Mouse (Mus musculus) heart, postnatal 0 days (tissue): ENCODE results near the gene Gm26897. TPM values are rescaled to one million over a fixed set of nuclear protein-coding genes. Genes with fewer than 3 reads are reported as not detected.

ENCODE experiments used
- ATAC-seq: fragments of 200-750 bp; cut with Nextera tagmentation; 2 replicates; pipeline ENCODE4 v1.8.0; 2017; ENCODE audit warnings: low read depth, moderate number of reproducible peaks, moderate library complexity; ENCODE audit not compliant: insufficient read depth
- DNase-seq: peaks from one replicate; pipeline ENCODE4 v3.0.0-alpha.2; 2016; ENCODE audit warnings: low spot score
- H3K27ac ChIP-seq: fragments of 300-500 bp; sonication (generic); 2 replicates; pipeline ENCODE4 v1.5.1; 2014; ENCODE audit warnings: low read depth, mild to moderate bottlenecking
- H3K27me3 ChIP-seq: fragments of 300-500 bp; sonication (generic); 2 replicates; pipeline ENCODE4 v1.6.1; 2014; ENCODE audit warnings: low read length, mixed read lengths; ENCODE audit not compliant: control insufficient read depth, insufficient read depth
- H3K36me3 ChIP-seq: fragments of 300-500 bp; sonication (generic); replicated peaks from 2 replicates; pipeline ENCODE4 v1.6.1; 2014; ENCODE audit warnings: low read length, mixed read lengths; ENCODE audit not compliant: control insufficient read depth, insufficient read depth
- H3K4me1 ChIP-seq: fragments of 300-500 bp; sonication (generic); 2 replicates; pipeline ENCODE4 v1.6.1; 2014; ENCODE audit warnings: antibody characterized with exemption; ENCODE audit not compliant: control insufficient read depth, insufficient read depth
- H3K4me2 ChIP-seq: fragments of 300-500 bp; sonication (generic); 2 replicates; pipeline ENCODE4 v1.6.1; 2014; ENCODE audit warnings: low read depth, mild to moderate bottlenecking, low read length, moderate library complexity
- H3K4me3 ChIP-seq: fragments of 300-500 bp; sonication (generic); 2 replicates; pipeline ENCODE4 v1.5.1; 2014; ENCODE audit warnings: low read depth, low read length
- H3K9ac ChIP-seq: fragments of 300-500 bp; sonication (generic); replicated peaks from 2 replicates; pipeline ENCODE4 v1.6.1; 2014; ENCODE audit warnings: low read depth, low read length, mixed read lengths
- H3K9me3 ChIP-seq: fragments of 300-500 bp; sonication (generic); replicated peaks from 2 replicates; pipeline ENCODE4 v1.6.1; 2016; ENCODE audit warnings: low read length; ENCODE audit not compliant: control insufficient read depth
- CTCF ChIP-seq: IDR thresholded peaks from 2 replicates; pipeline ENCODE4 v1.5.1; 2016; ENCODE audit warnings: antibody characterized with exemption, control low read depth, low read depth
- EP300 ChIP-seq: IDR thresholded peaks from 2 replicates; pipeline ENCODE4 v1.6.1; 2016; ENCODE audit warnings: antibody characterized with exemption, low read depth
- WGBS: fragments of 180-500 bp; shearing (Covaris S2); extraction: QIAGEN DNeasy Blood & Tissue Kit; methylation state at CpG from one replicate; pipeline ENCODE4 v1.1.7; 2014; 5-methylcytosine and 5-hydroxymethylcytosine counted together
- polyA plus RNA-seq: library from polyadenylated mRNA; unstranded; fragments of >200 nt; fragmentation: Nextera tagmentation; extraction: Ambion mirVana; gene quantifications from 2 replicates; pipeline ENCODE4 v1.2.1, GENCODE M21; 2015
- total RNA-seq: library from RNA; depleted of rRNA; stranded (reverse); fragments of >200 nt; gene quantifications from 2 replicates; pipeline ENCODE4 v1.2.3, GENCODE M21; 2014; ENCODE audit warnings: low replicate concordance

Gm26897 gene
- total and polyA plus RNA-seq, 2 experiments from 2014 or later, result not detected

- ATAC-seq, result peak; percentile 82
- 0 out of 2 replicates have a peak, but pooled peaks cover 3% of the 10 kb centered on the region for H3K4me1 ChIP-seq
- no peaks in the 10 kb centered on the region for H3K9me3 ChIP-seq
- H3K4me2 ChIP-seq, result no peak overlapping the region
- peak; percentile 76 for DNase-seq
- 28% methylated on average over 5 of the region's 5 CpGs for WGBS
- peak overlapping the region; percentile 73 for H3K27ac ChIP-seq
- TF ChIP-seq EP300, result peak; percentile 75
- no peak for TF ChIP-seq CTCF
- no peak overlapping the region for H3K4me3 ChIP-seq
- H3K27me3 ChIP-seq, result no peaks in the 10 kb centered on the region
- no peaks in the 10 kb centered on the region for H3K36me3 ChIP-seq
- no peak overlapping the region for H3K9ac ChIP-seq
Measured at GRCm38 (mm10) chr5:111749599-111749998, 15.9 kb downstream of the Gm26897 start.

- Histone ChIP-seq H3K4me2 (no peak overlapping the region), H3K9me3 (no peaks in the 10 kb centered on the region), H3K27me3 (no peaks in the 10 kb centered on the region), H3K4me1 (0 out of 2 replicates have a peak, but pooled peaks cover 3% of the 10 kb centered on the region), H3K9ac (no peak overlapping the region), H3K4me3 (no peak overlapping the region), H3K27ac (peak overlapping the region; percentile 73), H3K36me3 (no peaks in the 10 kb centered on the region)
- DNase-seq (no peak), ATAC-seq (no peak)
- WGBS, result 80% methylated on average over 13 of the region's 13 CpGs
- TF ChIP-seq EP300 (no peak), CTCF (no peak)
Measured at GRCm38 (mm10) chr5:111750092-111750491, 16.4 kb downstream of the Gm26897 start.

- H3K9ac ChIP-seq, result 0 out of 2 replicates have a peak overlapping the region, but pooled peaks have one; percentile 35
- TF ChIP-seq CTCF (no peak), EP300 (no peak)
- H3K27ac ChIP-seq, result peak overlapping the region; percentile 3; the same call in 1 of the 2 replicates
- H3K27me3 ChIP-seq, result no peaks in the 10 kb centered on the region
- ATAC-seq (no peak), DNase-seq (no peak)
- peak overlapping the region; percentile 18 for H3K4me3 ChIP-seq
- H3K4me2 ChIP-seq, result peak overlapping the region; percentile 51
- 0 out of 2 replicates have a peak, but pooled peaks cover 3% of the 10 kb centered on the region for H3K4me1 ChIP-seq
- WGBS, result 40% methylated on average over 16 of the region's 16 CpGs
- H3K9me3 ChIP-seq, result no peaks in the 10 kb centered on the region
- H3K36me3 ChIP-seq, result no peaks in the 10 kb centered on the region
Measured at GRCm38 (mm10) chr5:111754484-111755139, 20.9 kb downstream of the Gm26897 start.

- Histone ChIP-seq H3K36me3 (no peaks in the 10 kb centered on the region), H3K4me2 (no peak overlapping the region), H3K4me3 (no peak overlapping the region), H3K27me3 (no peaks in the 10 kb centered on the region), H3K9ac (no peak overlapping the region), H3K9me3 (no peaks in the 10 kb centered on the region), H3K27ac (0 out of 2 replicates have a peak overlapping the region, but pooled peaks have one; percentile 3), H3K4me1 (no peaks in the 10 kb centered on the region)
- TF ChIP-seq CTCF (no peak), EP300 (no peak)
- ATAC-seq (peak; percentile 83), DNase-seq (peak; percentile 52)
- WGBS, result 15% methylated on average over 5 of the region's 5 CpGs
Measured at GRCm38 (mm10) chr5:111755330-111755729, 21.6 kb downstream of the Gm26897 start.

- Histone ChIP-seq H3K27me3 (no peaks in the 10 kb centered on the region), H3K27ac (no peak overlapping the region), H3K4me3 (peak overlapping the region; percentile 30), H3K9me3 (no peaks in the 10 kb centered on the region), H3K4me1 (peaks cover 10% of the 10 kb centered on the region), H3K9ac (0 out of 2 replicates have a peak overlapping the region, but pooled peaks have one; percentile 28), H3K36me3 (no peaks in the 10 kb centered on the region), H3K4me2 (peak overlapping the region; percentile 66)
- ATAC-seq (no peak), DNase-seq (peak; percentile 73)
- TF ChIP-seq CTCF, result no peak
- no peak for TF ChIP-seq EP300
- WGBS, result 19% methylated on average over 10 of the region's 10 CpGs
Measured at GRCm38 (mm10) chr5:111760721-111761480, 27.2 kb downstream of the Gm26897 start.
